Mouse (Mus musculus) intestine, postnatal 0 days (tissue): ENCODE results near the gene Macf1. TPM values are rescaled to one million over a fixed set of nuclear protein-coding genes. Genes with fewer than 3 reads are reported as not detected.
A peak's percentile ranks its signal among the peaks of the same experiment; 100 is the strongest.

Experiments used
- ATAC-seq: fragments of 200-750 bp; cut with Nextera tagmentation; 2 replicates; pipeline ENCODE4 v1.8.0; 2017; ENCODE audit warnings: mild to moderate bottlenecking, moderate TSS enrichment, moderate library complexity
- H3K27ac ChIP-seq: fragments of 300-500 bp; sonication (generic); 2 replicates; pipeline ENCODE4 v1.5.1; 2014; ENCODE audit warnings: mild to moderate bottlenecking, low read depth, low read length, moderate library complexity
- H3K27me3 ChIP-seq: fragments of 300-500 bp; sonication (generic); replicated peaks from 2 replicates; pipeline ENCODE4 v1.6.1; 2014; ENCODE audit warnings: low read length, mixed read lengths; ENCODE audit not compliant: control insufficient read depth, insufficient read depth
- H3K36me3 ChIP-seq: fragments of 300-500 bp; sonication (generic); 2 replicates; pipeline ENCODE4 v1.6.1; 2014; ENCODE audit warnings: mild to moderate bottlenecking, moderate library complexity; ENCODE audit not compliant: control insufficient read depth, insufficient read depth
- H3K4me1 ChIP-seq: fragments of 300-500 bp; sonication (generic); replicated peaks from 2 replicates; pipeline ENCODE4 v1.6.1; 2014; ENCODE audit warnings: antibody characterized with exemption, low read length, mixed read lengths; ENCODE audit not compliant: control insufficient read depth, insufficient read depth
- H3K4me2 ChIP-seq: fragments of 300-500 bp; sonication (generic); replicated peaks from 2 replicates; pipeline ENCODE4 v1.6.1; 2014; ENCODE audit warnings: low read depth, mild to moderate bottlenecking, moderate library complexity
- H3K4me3 ChIP-seq: fragments of 300-500 bp; sonication (generic); 2 replicates; pipeline ENCODE4 v1.5.1; 2014; ENCODE audit warnings: low read depth, low read length
- H3K9ac ChIP-seq: fragments of 300-500 bp; sonication (generic); 2 replicates; pipeline ENCODE4 v1.6.1; 2014; ENCODE audit warnings: mild to moderate bottlenecking, low read depth, low read length
- H3K9me3 ChIP-seq: fragments of 300-500 bp; sonication (generic); 2 replicates; pipeline ENCODE4 v1.6.1; 2016; ENCODE audit warnings: mixed run types; ENCODE audit not compliant: control insufficient read depth
- CTCF ChIP-seq: sonication (generic); IDR thresholded peaks from 2 replicates; pipeline ENCODE4 v1.5.1; 2016; ENCODE audit warnings: low read depth, mild to moderate bottlenecking, control low read depth, antibody characterized with exemption, moderate library complexity
- WGBS: fragments of 180-500 bp; shearing (Covaris S2); extraction: QIAGEN DNeasy Blood & Tissue Kit; methylation state at CpG from one replicate; pipeline ENCODE4 v1.1.7; 2014; 5-methylcytosine and 5-hydroxymethylcytosine counted together
- polyA plus RNA-seq: library from polyadenylated mRNA; unstranded; fragments of >200 nt; fragmentation: Nextera tagmentation; extraction: Ambion mirVana; gene quantifications from 2 replicates; pipeline ENCODE4 v1.2.1, GENCODE M21; 2015

Macf1 gene
- polyA plus RNA-seq, 1 experiment from 2014 or later = 17.3 TPM

GRCm38 (mm10) chr4:123411732-123412527, 272.2 kb downstream of the Macf1 start:
- peak; percentile 80 for ATAC-seq
- WGBS = under 1% methylated on average over 62 of the region's 69 CpGs
- H3K4me2 ChIP-seq = peak overlapping the region; percentile 99

DNA sequence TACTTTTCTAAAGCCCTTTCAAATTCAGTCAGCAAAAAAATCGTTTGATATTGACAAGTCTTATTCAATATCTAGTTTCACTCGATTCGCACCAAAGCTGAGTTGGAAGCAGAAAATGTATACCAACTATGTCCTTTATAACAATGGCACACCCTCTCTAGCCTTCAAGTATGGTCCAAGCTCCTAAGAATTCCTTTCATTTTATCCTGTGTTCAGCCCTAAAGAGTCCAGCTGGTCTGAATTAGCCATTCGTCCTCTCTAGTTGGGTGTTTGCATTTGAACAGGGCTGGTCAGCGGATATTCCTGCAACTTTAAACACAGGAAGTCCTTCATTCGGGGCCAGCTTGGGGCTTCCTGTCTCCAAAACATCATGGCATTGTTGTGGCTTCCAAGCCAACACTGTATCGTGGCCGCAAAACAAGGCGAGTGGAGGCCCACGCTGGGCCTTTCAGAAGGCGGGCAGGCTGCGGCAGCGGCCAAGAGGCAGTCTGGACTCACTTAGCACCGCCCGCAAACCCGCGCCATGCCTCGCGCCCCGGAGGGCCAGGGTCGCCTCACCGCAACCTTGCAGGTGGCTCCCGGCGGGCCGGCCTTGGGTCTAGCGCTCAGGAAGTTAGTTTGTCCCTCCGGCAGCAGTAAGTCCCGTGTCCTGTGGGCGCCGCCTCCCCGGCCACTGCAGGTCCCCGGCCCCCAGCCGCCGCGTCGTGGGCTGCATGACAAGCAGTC, 273.0 kb downstream of the Macf1 start:
- peak overlapping the region; percentile 83 for H3K27ac ChIP-seq
- 2% methylated on average over 36 of the region's 36 CpGs for WGBS
- H3K9ac ChIP-seq = peak overlapping the region; percentile 73
- H3K27me3 ChIP-seq = no peaks in the 10 kb centered on the region
- peak overlapping the region; percentile 79 for H3K4me3 ChIP-seq
- TF ChIP-seq CTCF = no peak
- peaks cover 22% of the 10 kb centered on the region for H3K4me1 ChIP-seq
- peak; percentile 48 for ATAC-seq
- H3K9me3 ChIP-seq = no peaks in the 10 kb centered on the region
- H3K36me3 ChIP-seq = no peaks in the 10 kb centered on the region
- peak overlapping the region; percentile 99 for H3K4me2 ChIP-seq

More at GRCm38 (mm10) chr4:123411732-123412527, 272.2 kb downstream of the Macf1 start:
- Histone ChIP-seq H3K27ac (peak overlapping the region; percentile 83), H3K27me3 (no peaks in the 10 kb centered on the region), H3K36me3 (no peaks in the 10 kb centered on the region), H3K9ac (peak overlapping the region; percentile 73), H3K9me3 (no peaks in the 10 kb centered on the region), H3K4me1 (peaks cover 22% of the 10 kb centered on the region), H3K4me3 (peak overlapping the region; percentile 79)
- peak; percentile 39; the same call in 1 of the 2 replicates for TF ChIP-seq CTCF

GRCm38 (mm10) chr4:123409752-123410151, 274.4 kb downstream of the Macf1 start:
- WGBS = 51% methylated on average over 1 of the region's 1 CpGs

GRCm38 (mm10) chr4:123409034-123409692, 275.0 kb downstream of the Macf1 start:
- H3K9ac ChIP-seq = no peak overlapping the region
- H3K9me3 ChIP-seq = no peaks in the 10 kb centered on the region
- H3K27me3 ChIP-seq = no peaks in the 10 kb centered on the region
- no peaks in the 10 kb centered on the region for H3K36me3 ChIP-seq
- WGBS = 74% methylated on average over 3 of the region's 3 CpGs
- no peak overlapping the region for H3K4me3 ChIP-seq
- no peak for ATAC-seq
- no peak for TF ChIP-seq CTCF
- H3K27ac ChIP-seq = no peak overlapping the region
- peaks cover 22% of the 10 kb centered on the region for H3K4me1 ChIP-seq
- H3K4me2 ChIP-seq = peak overlapping the region; percentile 21

More at GRCm38 (mm10) chr4:123409752-123410151, 274.4 kb downstream of the Macf1 start:
- Histone ChIP-seq H3K4me1 (peaks cover 22% of the 10 kb centered on the region), H3K4me2 (peak overlapping the region; percentile 21; the same call in 1 of the 2 replicates), H3K27ac (no peak overlapping the region), H3K9ac (no peak overlapping the region), H3K36me3 (no peaks in the 10 kb centered on the region), H3K27me3 (no peaks in the 10 kb centered on the region), H3K4me3 (no peak overlapping the region), H3K9me3 (no peaks in the 10 kb centered on the region)
- TF ChIP-seq CTCF = no peak
- ATAC-seq = no peak

GRCm38 (mm10) chr4:123407792-123408191, 276.4 kb downstream of the Macf1 start:
- H3K4me3 ChIP-seq = no peak overlapping the region; the same call in 1 of the 2 replicates
- no peaks in the 10 kb centered on the region for H3K9me3 ChIP-seq
- peak overlapping the region; percentile 11; the same call in 1 of the 2 replicates for H3K27ac ChIP-seq
- no peak overlapping the region for H3K9ac ChIP-seq
- H3K4me2 ChIP-seq = peak overlapping the region; percentile 14; the same call in 1 of the 2 replicates
- peaks cover 22% of the 10 kb centered on the region for H3K4me1 ChIP-seq
- WGBS = 69% methylated on average over 6 of the region's 6 CpGs
- ATAC-seq = no peak
- no peaks in the 10 kb centered on the region for H3K36me3 ChIP-seq
- 0 out of 2 replicates have a peak, but pooled peaks have one; percentile 15 for TF ChIP-seq CTCF
- no peaks in the 10 kb centered on the region for H3K27me3 ChIP-seq

DNA sequence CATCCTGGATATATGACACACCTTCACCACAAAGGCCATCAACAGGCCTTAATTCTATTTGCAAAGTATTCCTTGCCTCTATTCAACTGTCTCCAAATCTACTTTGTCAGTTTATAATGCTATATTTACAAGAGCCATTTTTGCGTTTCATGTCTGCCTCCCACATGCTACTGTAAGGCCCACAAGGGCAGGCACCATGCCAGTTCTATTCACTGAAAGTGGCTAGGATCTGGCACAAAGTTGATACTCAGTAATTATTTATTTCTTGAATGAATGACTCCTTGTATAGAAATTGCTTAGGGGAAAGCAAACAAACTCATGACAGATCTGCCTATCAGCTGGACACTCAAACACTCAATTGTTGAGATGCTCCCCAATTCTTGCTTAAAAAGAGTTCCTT, 280.1 kb downstream of the Macf1 start:
- ATAC-seq = no peak
- WGBS = 50% methylated on average over 1 of the region's 1 CpGs
- peaks cover 11% of the 10 kb centered on the region; the same call in 1 of the 2 replicates for H3K4me1 ChIP-seq
- H3K4me3 ChIP-seq = no peak overlapping the region
- H3K9me3 ChIP-seq = no peaks in the 10 kb centered on the region
- no peak for TF ChIP-seq CTCF
- H3K27ac ChIP-seq = no peak overlapping the region
- no peaks in the 10 kb centered on the region for H3K27me3 ChIP-seq
- no peak overlapping the region for H3K4me2 ChIP-seq
- H3K9ac ChIP-seq = no peak overlapping the region
- peaks cover 13% of the 10 kb centered on the region; the same call in 1 of the 2 replicates for H3K36me3 ChIP-seq
